Mouse (Mus musculus) lung, postnatal 0 days (tissue): ENCODE measurements around the gene Upk1a. TPM values are rescaled to one million over a fixed set of nuclear protein-coding genes. Genes with fewer than 3 reads are reported as not detected.

Experiments used
- ATAC-seq: fragments of 200-750 bp; cut with Nextera tagmentation; 2 replicates; pipeline ENCODE4 v1.8.0; 2017; ENCODE audit warnings: moderate library complexity
- DNase-seq: peaks from one replicate; pipeline ENCODE4 v3.0.0-alpha.2; 2016; ENCODE audit warnings: low spot score
- H3K27ac ChIP-seq: fragments of 300-500 bp; sonication (generic); 2 replicates; pipeline ENCODE4 v1.5.1; 2014; ENCODE audit warnings: antibody characterized with exemption, mild to moderate bottlenecking, low read length, mixed read lengths
- H3K27me3 ChIP-seq: fragments of 300-500 bp; sonication (generic); replicated peaks from 2 replicates; pipeline ENCODE4 v1.6.1; 2014; ENCODE audit warnings: low read length, mixed read lengths; ENCODE audit not compliant: insufficient read depth
- H3K36me3 ChIP-seq: fragments of 300-500 bp; sonication (generic); 2 replicates; pipeline ENCODE4 v1.6.1; 2014; ENCODE audit warnings: low read length, mixed read lengths; ENCODE audit not compliant: insufficient read depth
- H3K4me1 ChIP-seq: fragments of 300-500 bp; sonication (generic); 2 replicates; pipeline ENCODE4 v1.6.1; 2014; ENCODE audit warnings: antibody characterized with exemption, low read depth, low read length, mixed read lengths; ENCODE audit not compliant: insufficient read depth
- H3K4me2 ChIP-seq: fragments of 300-500 bp; sonication (generic); replicated peaks from 2 replicates; pipeline ENCODE4 v1.6.1; 2014; ENCODE audit warnings: low read depth, mild to moderate bottlenecking, low read length, moderate library complexity, mixed read lengths
- H3K4me3 ChIP-seq: fragments of 300-500 bp; sonication (generic); 2 replicates; pipeline ENCODE4 v1.5.1; 2014; ENCODE audit warnings: low read depth, low read length
- H3K9ac ChIP-seq: fragments of 300-500 bp; sonication (generic); replicated peaks from 2 replicates; pipeline ENCODE4 v1.6.1; 2014; ENCODE audit warnings: low read depth, mild to moderate bottlenecking
- H3K9me3 ChIP-seq: fragments of 300-500 bp; sonication (generic); 2 replicates; pipeline ENCODE4 v1.6.1; 2016; ENCODE audit warnings: low read length, mixed read lengths
- CTCF ChIP-seq: IDR thresholded peaks from 2 replicates; pipeline ENCODE4 v1.5.1; 2016; ENCODE audit warnings: antibody characterized with exemption, mild to moderate bottlenecking
- EP300 ChIP-seq: IDR thresholded peaks from 2 replicates; pipeline ENCODE4 v1.6.1; 2016; ENCODE audit warnings: antibody characterized with exemption, mild to moderate bottlenecking, control low read depth
- WGBS: fragments of 180-500 bp; shearing (Covaris S2); extraction: QIAGEN DNeasy Blood & Tissue Kit; methylation state at CpG from one replicate; pipeline ENCODE4 v1.1.7; 2014; 5-methylcytosine and 5-hydroxymethylcytosine counted together
- polyA plus RNA-seq: library from polyadenylated mRNA; unstranded; fragments of >200 nt; fragmentation: Nextera tagmentation; extraction: Ambion mirVana; gene quantifications from 2 replicates; pipeline ENCODE4 v1.2.1, GENCODE M21; 2015

Gene Upk1a
- polyA plus RNA-seq, 1 experiment from 2014 or later = 11.2 TPM

- Histone ChIP-seq H3K27me3 (no peaks in the 10 kb centered on the region), H3K4me2 (no peak overlapping the region), H3K4me1 (peaks cover 4% of the 10 kb centered on the region), H3K4me3 (no peak overlapping the region), H3K27ac (no peak overlapping the region), H3K36me3 (no peaks in the 10 kb centered on the region), H3K9me3 (no peaks in the 10 kb centered on the region), H3K9ac (no peak overlapping the region)
- no peak for TF ChIP-seq CTCF
- no peak for TF ChIP-seq EP300
- ATAC-seq = no peak
- DNase-seq = no peak
- WGBS = 82% methylated on average over 9 of the region's 9 CpGs
Observed at GRCm38 (mm10) chr7:30590927-30591604, 21.6 kb downstream of the Upk1a start.

- DNase-seq (peak; percentile 91), ATAC-seq (peak; percentile 56)
- Histone ChIP-seq H3K27me3 (no peaks in the 10 kb centered on the region), H3K9ac (peak overlapping the region; percentile 54), H3K4me3 (peak overlapping the region; percentile 95), H3K9me3 (no peaks in the 10 kb centered on the region), H3K4me1 (peaks cover 4% of the 10 kb centered on the region), H3K4me2 (peak overlapping the region; percentile 73), H3K36me3 (0 out of 2 replicates have a peak, but pooled peaks cover 2% of the 10 kb centered on the region), H3K27ac (peak overlapping the region; percentile 94)
- WGBS = 20% methylated on average over 40 of the region's 40 CpGs
- TF ChIP-seq CTCF = peak; percentile 94
- peak; percentile 39; the same call in 1 of the 2 replicates for TF ChIP-seq EP300
Observed at GRCm38 (mm10) chr7:30589435-30590301, 23.0 kb downstream of the Upk1a start.

- peak; percentile 99 for DNase-seq
- H3K4me2 ChIP-seq = peak within 1 kb of the TSS; percentile 73
- peak within 1 kb of the TSS; percentile 95 for H3K4me3 ChIP-seq
- no peaks in the 10 kb centered on the region for H3K27me3 ChIP-seq
- peaks cover 4% of the 10 kb centered on the region for H3K4me1 ChIP-seq
- ATAC-seq = peak; percentile 96
- H3K27ac ChIP-seq = peak within 1 kb of the TSS; percentile 94
- peak within 1 kb of the TSS; percentile 97 for H3K9ac ChIP-seq
- H3K9me3 ChIP-seq = no peaks in the 10 kb centered on the region
- H3K36me3 ChIP-seq = 0 out of 2 replicates have a peak, but pooled peaks cover 10% of the 10 kb centered on the region
- under 1% methylated on average over 43 of the region's 68 CpGs for WGBS
- no peak for TF ChIP-seq EP300
- TF ChIP-seq CTCF = no peak; the same call in 1 of the 2 replicates
Observed at GRCm38 (mm10) chr7:30588676-30589434, 23.8 kb downstream of the Upk1a start, which contains the start of gene Kmt2b. Kmt2b (minus strand) TSS chr7:30588726.

GRCm38 (mm10) chr7:30587842-30588667 lies 24.6 kb downstream of the Upk1a start:
- TF ChIP-seq EP300 (no peak), CTCF (no peak)
- H3K27ac ChIP-seq = peak overlapping the region; percentile 94
- 1% methylated on average over 61 of the region's 67 CpGs for WGBS
- H3K4me1 ChIP-seq = peaks cover 4% of the 10 kb centered on the region
- H3K4me2 ChIP-seq = peak overlapping the region; percentile 73
- DNase-seq (peak; percentile 39), ATAC-seq (peak; percentile 11)
- peak overlapping the region; percentile 97 for H3K9ac ChIP-seq
- H3K9me3 ChIP-seq = no peaks in the 10 kb centered on the region
- 0 out of 2 replicates have a peak, but pooled peaks cover 13% of the 10 kb centered on the region for H3K36me3 ChIP-seq
- H3K27me3 ChIP-seq = no peaks in the 10 kb centered on the region
- peak overlapping the region; percentile 95 for H3K4me3 ChIP-seq

GRCm38 (mm10) chr7:30586455-30587020 lies 26.1 kb downstream of the Upk1a start:
- TF ChIP-seq CTCF (no peak), EP300 (no peak)
- no peak for ATAC-seq
- H3K4me1 ChIP-seq = peaks cover 4% of the 10 kb centered on the region
- 86% methylated on average over 28 of the region's 28 CpGs for WGBS
- H3K9ac ChIP-seq = no peak overlapping the region; the same call in 1 of the 2 replicates
- no peak for DNase-seq
- no peaks in the 10 kb centered on the region for H3K9me3 ChIP-seq
- no peaks in the 10 kb centered on the region for H3K27me3 ChIP-seq
- no peak overlapping the region for H3K4me2 ChIP-seq
- no peak overlapping the region for H3K27ac ChIP-seq
- H3K4me3 ChIP-seq = no peak overlapping the region
- peaks cover 15% of the 10 kb centered on the region; the same call in 1 of the 2 replicates for H3K36me3 ChIP-seq
